Mouse (Mus musculus): ENCODE results near the gene Gm44973. TPM values are rescaled to one million over a fixed set of nuclear protein-coding genes. Genes with fewer than 3 reads are reported as not detected.
"Not testable (repeated sequence)": the region's sequence is repeated elsewhere in the genome, so short reads cannot be mapped to it uniquely, and the experiment has no call there.

The Gm44973 gene
- polyA plus RNA-seq, 1 experiment from 2014 or later, result not detected

DNA sequence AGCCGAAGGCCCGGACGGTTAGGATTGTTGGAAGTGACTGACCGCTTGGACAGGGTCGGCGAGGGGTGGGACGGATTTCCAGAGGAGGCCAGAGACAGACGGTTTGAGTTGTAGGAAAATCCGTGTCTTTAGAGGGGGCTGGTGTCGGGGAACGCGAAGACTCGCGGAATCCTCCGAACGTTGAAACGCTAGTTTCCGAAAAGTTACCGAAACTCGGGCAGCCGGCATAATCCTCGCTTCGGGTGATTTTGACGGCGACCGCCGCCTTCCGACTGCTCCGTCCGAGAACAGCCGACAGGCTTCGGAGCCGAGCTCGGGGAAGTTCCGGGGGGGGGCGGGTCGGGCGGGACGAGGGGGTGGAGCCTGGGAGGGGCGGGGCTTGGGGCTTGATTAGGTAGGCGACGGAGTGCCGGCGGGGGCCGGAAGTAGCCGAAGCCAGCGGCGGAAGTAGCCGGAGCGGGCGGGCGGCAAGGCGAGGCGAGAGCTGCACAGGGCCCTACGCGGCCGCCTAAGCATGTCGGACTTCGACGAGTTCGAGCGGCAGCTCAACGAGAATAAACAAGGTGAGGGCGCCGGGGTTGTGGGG, 46.6 kb downstream of the Gm44973 start, which contains the start of gene U2af2:
Gene U2af2 (plus strand): TSS at position 370 of the 586 bp plus-strand sequence.
- H3K4me3 ChIP-seq, result peak within 1 kb of the TSS; percentile 83

GRCm38 (mm10) chr7:5062360-5063001, 47.2 kb downstream of the Gm44973 start:
- peaks cover 15% of the 10 kb centered on the region for H3K27me3 ChIP-seq (replicated peaks)
- ATAC-seq (ENCODE audit: insufficient number of reproducible peaks, low FRiP score), result peak; percentile 75
- peaks cover 41% of the 10 kb centered on the region for H3K4me1 ChIP-seq (replicated peaks)
- H3K4me3 ChIP-seq, result peak overlapping the region; percentile 83
- peaks cover 18% of the 10 kb centered on the region for H3K36me3 ChIP-seq
- peak overlapping the region; percentile 93 for H3K9ac ChIP-seq
- peak overlapping the region; percentile 99 for H3K27ac ChIP-seq (ENCODE audit: poor library complexity, severe bottlenecking)
- peak overlapping the region; percentile 92 for H3K4me2 ChIP-seq
- H3K9me3 ChIP-seq (replicated peaks), result no peaks in the 10 kb centered on the region
- under 1% methylated on average over 51 of the region's 51 CpGs for WGBS

More for the DNA sequence above, 46.6 kb downstream of the Gm44973 start, which contains the start of gene U2af2:
- WGBS, result under 1% methylated on average over 53 of the region's 65 CpGs
- Histone ChIP-seq H3K27me3 (replicated peaks) (peaks cover 21% of the 10 kb centered on the region), H3K4me2 (peak within 1 kb of the TSS; percentile 92), H3K9me3 (replicated peaks) (no peaks in the 10 kb centered on the region), H3K27ac (ENCODE audit: poor library complexity, severe bottlenecking) (peak within 1 kb of the TSS; percentile 99), H3K4me1 (replicated peaks) (peaks cover 43% of the 10 kb centered on the region), H3K9ac (peak within 1 kb of the TSS; percentile 93), H3K36me3 (peaks cover 12% of the 10 kb centered on the region)
- peak; percentile 88 for ATAC-seq (ENCODE audit: insufficient number of reproducible peaks, low FRiP score)

- Histone ChIP-seq H3K9me3 (replicated peaks) (no peaks in the 10 kb centered on the region), H3K9ac (no peak overlapping the region), H3K36me3 (peaks cover 42% of the 10 kb centered on the region), H3K4me3 (no peak overlapping the region), H3K4me2 (no peak overlapping the region), H3K27me3 (replicated peaks) (no peaks in the 10 kb centered on the region), H3K4me1 (replicated peaks) (peaks cover 39% of the 10 kb centered on the region), H3K27ac (ENCODE audit: poor library complexity, severe bottlenecking) (no peak overlapping the region)
- no peak for ATAC-seq (ENCODE audit: insufficient number of reproducible peaks, low FRiP score)
- WGBS, result 90% methylated on average over 6 of the region's 6 CpGs
Measured at GRCm38 (mm10) chr7:5064886-5065285, 49.6 kb downstream of the Gm44973 start.

GRCm38 (mm10) chr7:5073586-5073985, 58.3 kb downstream of the Gm44973 start:
- Histone ChIP-seq H3K9ac (no peak overlapping the region), H3K27ac (ENCODE audit: poor library complexity, severe bottlenecking) (peak overlapping the region; percentile 18; the same call in 1 of the 2 replicates), H3K9me3 (replicated peaks) (no peaks in the 10 kb centered on the region), H3K4me1 (replicated peaks) (peaks cover 3% of the 10 kb centered on the region; the same call in 1 of the 2 replicates), H3K4me2 (no peak overlapping the region), H3K27me3 (replicated peaks) (no peaks in the 10 kb centered on the region), H3K4me3 (no peak overlapping the region), H3K36me3 (peaks cover 97% of the 10 kb centered on the region)
- WGBS, result 67% methylated on average over 1 of the region's 1 CpGs
- peak; percentile 85 for ATAC-seq (ENCODE audit: insufficient number of reproducible peaks, low FRiP score)

- Histone ChIP-seq H3K27me3 (replicated peaks) (no peaks in the 10 kb centered on the region), H3K27ac (ENCODE audit: poor library complexity, severe bottlenecking) (no peak overlapping the region), H3K4me1 (replicated peaks) (peaks cover 3% of the 10 kb centered on the region; the same call in 1 of the 2 replicates), H3K9me3 (replicated peaks) (no peaks in the 10 kb centered on the region), H3K9ac (no peak overlapping the region), H3K36me3 (peaks cover 88% of the 10 kb centered on the region), H3K4me2 (no peak overlapping the region), H3K4me3 (no peak overlapping the region)
- 90% methylated on average over 5 of the region's 5 CpGs for WGBS
- no peak for ATAC-seq (ENCODE audit: insufficient number of reproducible peaks, low FRiP score)
Measured at GRCm38 (mm10) chr7:5074984-5075383, 59.7 kb downstream of the Gm44973 start.

GRCm38 (mm10) chr7:5076931-5077330, 61.6 kb downstream of the Gm44973 start:
- Histone ChIP-seq H3K4me2 (no peak overlapping the region), H3K27me3 (replicated peaks) (no peaks in the 10 kb centered on the region), H3K9ac (no peak overlapping the region), H3K9me3 (replicated peaks) (no peaks in the 10 kb centered on the region), H3K4me3 (no peak overlapping the region), H3K4me1 (replicated peaks) (peaks cover 11% of the 10 kb centered on the region), H3K36me3 (peaks cover 70% of the 10 kb centered on the region), H3K27ac (ENCODE audit: poor library complexity, severe bottlenecking) (no peak overlapping the region)
- ATAC-seq (ENCODE audit: insufficient number of reproducible peaks, low FRiP score), result peak; percentile 26; the same call in 1 of the 2 replicates
- WGBS, result 78% methylated on average over 2 of the region's 2 CpGs

GRCm38 (mm10) chr7:5079365-5080009, 64.2 kb downstream of the Gm44973 start:
- H3K27me3 ChIP-seq (replicated peaks), result not testable (repeated sequence)
- H3K9ac ChIP-seq, result peak overlapping the region; percentile 98
- peaks cover 58% of the 10 kb centered on the region for H3K36me3 ChIP-seq

GRCm38 (mm10) chr7:5080010-5080751, 64.9 kb downstream of the Gm44973 start, which contains the start of gene Epn1:
Gene Epn1 (plus strand): TSS chr7:5080235.
- Histone ChIP-seq H3K27me3 (replicated peaks) (no peaks in the 10 kb centered on the region), H3K4me3 (peak within 1 kb of the TSS; percentile 98), H3K9ac (peak within 1 kb of the TSS; percentile 98), H3K36me3 (peaks cover 57% of the 10 kb centered on the region), H3K4me2 (peak within 1 kb of the TSS; percentile 86), H3K4me1 (replicated peaks) (peaks cover 35% of the 10 kb centered on the region), H3K27ac (ENCODE audit: poor library complexity, severe bottlenecking) (peak within 1 kb of the TSS; percentile 96), H3K9me3 (replicated peaks) (no peaks in the 10 kb centered on the region)
- WGBS, result under 1% methylated on average over 79 of the region's 81 CpGs
- ATAC-seq (ENCODE audit: insufficient number of reproducible peaks, low FRiP score), result peak; percentile 95

More at GRCm38 (mm10) chr7:5079365-5080009, 64.2 kb downstream of the Gm44973 start:
- WGBS, result 49% methylated on average over 11 of the region's 13 CpGs
- peak; percentile 22; the same call in 1 of the 2 replicates for ATAC-seq (ENCODE audit: insufficient number of reproducible peaks, low FRiP score)
- H3K9me3 ChIP-seq (replicated peaks), result not testable (repeated sequence)
- Histone ChIP-seq H3K4me1 (replicated peaks) (peaks cover 28% of the 10 kb centered on the region), H3K4me2 (peak overlapping the region; percentile 86), H3K4me3 (peak overlapping the region; percentile 98), H3K27ac (ENCODE audit: poor library complexity, severe bottlenecking) (peak overlapping the region; percentile 96)

DNA sequence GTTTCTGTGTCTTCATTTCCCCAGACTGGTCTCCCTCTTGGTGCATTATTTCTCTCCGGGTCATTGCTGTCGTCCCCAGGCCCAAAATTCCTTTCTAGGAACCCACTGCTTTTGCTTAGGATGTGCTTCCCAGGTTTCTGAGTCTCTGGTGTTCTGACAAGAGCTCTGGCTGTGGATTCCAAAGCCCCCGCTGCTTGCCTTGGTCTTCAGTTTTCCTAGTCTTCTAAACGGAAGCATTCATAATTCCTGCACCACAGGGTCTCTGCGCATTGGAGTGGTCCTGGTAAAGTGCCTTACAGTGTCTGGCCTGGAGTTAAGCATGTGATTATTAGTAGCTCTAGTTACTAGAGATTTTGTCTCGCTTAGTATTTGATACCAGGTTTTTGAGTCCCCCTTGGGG, 65.5 kb downstream of the Gm44973 start:
- Histone ChIP-seq H3K27ac (ENCODE audit: poor library complexity, severe bottlenecking) (peak overlapping the region; percentile 96), H3K9ac (peak overlapping the region; percentile 98), H3K36me3 (peaks cover 58% of the 10 kb centered on the region), H3K9me3 (replicated peaks) (no peaks in the 10 kb centered on the region), H3K27me3 (replicated peaks) (no peaks in the 10 kb centered on the region), H3K4me2 (peak overlapping the region; percentile 86), H3K4me1 (replicated peaks) (peaks cover 39% of the 10 kb centered on the region), H3K4me3 (peak overlapping the region; percentile 98)
- WGBS, result 11% methylated on average over 6 of the region's 6 CpGs
- ATAC-seq (ENCODE audit: insufficient number of reproducible peaks, low FRiP score), result no peak

DNA sequence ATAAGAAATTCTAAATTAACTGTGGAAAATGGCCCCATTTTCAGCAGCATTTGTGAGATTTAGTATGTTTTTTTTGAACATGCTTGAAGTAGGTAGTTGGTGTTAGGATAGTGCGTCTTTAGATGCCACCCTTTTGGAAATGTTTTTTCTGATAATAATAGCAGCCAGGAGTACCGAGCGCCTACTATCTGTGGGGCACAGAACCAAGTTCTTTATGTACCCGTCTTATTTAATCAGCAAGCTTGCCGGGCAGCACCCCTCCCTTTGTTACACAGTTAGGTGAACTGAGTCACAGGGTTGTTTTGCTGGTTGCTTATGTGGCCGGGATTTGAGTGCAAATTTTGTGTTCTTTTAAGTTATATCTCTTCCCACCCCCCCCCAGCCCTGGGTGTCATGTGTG, 65.9 kb downstream of the Gm44973 start:
- ATAC-seq (ENCODE audit: insufficient number of reproducible peaks, low FRiP score), result no peak
- peak overlapping the region; percentile 86 for H3K4me2 ChIP-seq
- H3K4me1 ChIP-seq (replicated peaks), result peaks cover 41% of the 10 kb centered on the region
- H3K9ac ChIP-seq, result peak overlapping the region; percentile 98
- peaks cover 59% of the 10 kb centered on the region for H3K36me3 ChIP-seq
- H3K9me3 ChIP-seq (replicated peaks), result no peaks in the 10 kb centered on the region
- H3K4me3 ChIP-seq, result peak overlapping the region; percentile 98
- 48% methylated on average over 6 of the region's 6 CpGs for WGBS
- no peaks in the 10 kb centered on the region for H3K27me3 ChIP-seq (replicated peaks)
- no peak overlapping the region for H3K27ac ChIP-seq (ENCODE audit: poor library complexity, severe bottlenecking)
